Mouse (Mus musculus) olfactory bulb, adult 2 months (tissue): ENCODE results near the gene 6330403K07Rik.

Source experiments
- CTCF ChIP-seq: fragments of 200-500 bp; IDR thresholded peaks from 2 replicates; pipeline ENCODE4 v1.5.1; 2012; ENCODE audit warnings: low read depth, mild to moderate bottlenecking, low read length, moderate library complexity; ENCODE audit not compliant: insufficient read depth
- POLR2A ChIP-seq: fragments of 200-500 bp; IDR thresholded peaks from 2 replicates; pipeline ENCODE4 v1.6.1; 2012; ENCODE audit warnings: mild to moderate bottlenecking, low read depth, low read length, moderate library complexity; ENCODE audit not compliant: insufficient read depth

GRCm38 (mm10) chr11:71028280-71028679 is 5.0 kb downstream of the 6330403K07Rik start:
- TF ChIP-seq CTCF (no peak), POLR2A (no peak)
